Mouse (Mus musculus): ENCODE results near the gene Myo7a. TPM values are rescaled to one million over a fixed set of nuclear protein-coding genes. Genes with fewer than 3 reads are reported as not detected.

Myo7a gene
- polyA plus RNA-seq (2015; fragmentation: Nextera tagmentation; extraction: Ambion mirVana), result 10.5 and 23.1 TPM in 2 replicates

DNA sequence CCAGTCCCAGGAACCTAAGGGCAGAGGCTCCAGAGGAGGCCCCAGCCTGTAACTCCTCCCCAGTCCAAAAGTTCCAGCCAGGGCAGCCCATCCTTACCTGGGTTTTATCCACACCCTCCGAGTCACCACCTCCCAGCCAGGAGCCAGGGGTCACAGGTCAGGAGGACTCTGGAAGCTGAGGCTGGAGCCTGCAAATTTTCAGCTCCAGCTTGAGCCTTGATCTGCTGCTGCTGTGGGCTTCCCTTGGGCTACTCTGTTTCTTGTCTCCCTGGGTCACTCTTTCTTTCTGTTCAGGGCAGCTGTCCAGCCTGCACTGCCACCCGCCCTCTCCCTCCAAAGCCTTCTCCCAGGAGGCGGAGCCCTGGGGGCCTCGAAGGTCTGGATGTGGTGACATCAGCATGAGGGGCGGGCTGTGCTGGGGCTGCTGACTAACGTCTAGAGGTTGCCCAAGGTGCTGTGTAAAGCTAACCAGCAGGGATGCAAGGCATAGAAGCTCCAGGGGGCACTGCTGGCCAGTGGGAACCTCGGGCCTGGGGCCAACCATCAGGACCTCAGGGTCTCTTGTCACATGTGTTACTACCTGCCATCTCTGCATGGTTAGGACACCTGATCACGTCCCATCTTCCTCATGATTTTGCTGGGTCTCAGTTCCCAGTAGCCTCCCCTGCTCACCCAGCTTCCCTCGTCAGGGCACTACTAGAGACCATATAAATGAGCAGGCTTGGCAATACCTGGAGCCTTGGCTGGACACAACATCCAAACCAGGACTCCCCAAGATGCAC lies at the start of gene Myo7a:
Gene Myo7a, minus strand, starts transcription at position 346 of the 782 bp plus-strand sequence.

DNA sequence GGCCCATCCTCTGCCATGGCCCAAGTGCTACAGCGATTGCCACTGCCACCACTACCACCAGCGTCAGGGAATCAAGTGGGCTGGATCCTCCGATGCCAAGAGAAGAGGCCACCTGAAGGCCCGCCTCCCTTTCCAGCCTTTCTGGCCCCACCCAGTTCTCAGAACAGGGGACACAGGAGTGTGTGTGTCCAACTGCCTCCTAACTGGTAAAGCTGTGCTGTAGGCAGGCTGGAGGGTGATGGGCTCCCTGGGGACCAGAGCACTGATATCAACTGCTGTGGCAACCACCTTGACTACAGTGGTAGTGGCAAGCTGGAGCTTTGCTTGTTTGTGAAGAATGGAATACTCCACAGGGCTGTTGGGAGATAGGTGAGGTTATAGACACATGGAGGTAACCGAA lies 26.1 kb upstream of the Myo7a start, which contains the start of gene Omp:
Gene Omp, minus strand, starts transcription at position 101 of the 400 bp plus-strand sequence.

Other genes with a start within 250 kb of the Myo7a start
- gene Gdpd4, start 199.6 kb downstream of the Myo7a start, polyA plus RNA-seq (2015; fragmentation: Nextera tagmentation; extraction: Ambion mirVana), result not detected in 2 replicates
- 0.41 and 0.46 TPM in 2 replicates for gene Omp, start 26.0 kb upstream of the Myo7a start, polyA plus RNA-seq (2015; fragmentation: Nextera tagmentation; extraction: Ambion mirVana)
- 6.9 and 9.7 TPM in 2 replicates for gene Capn5, start 58.8 kb upstream of the Myo7a start, polyA plus RNA-seq (2015; fragmentation: Nextera tagmentation; extraction: Ambion mirVana)
- 0.13 TPM in 1 of 2 replicates, not detected in the other for gene B3gnt6, start 80.0 kb upstream of the Myo7a start, polyA plus RNA-seq (2015; fragmentation: Nextera tagmentation; extraction: Ambion mirVana)
- 21.9 and 27.4 TPM in 2 replicates for gene Acer3, start 201.7 kb upstream of the Myo7a start, polyA plus RNA-seq (2015; fragmentation: Nextera tagmentation; extraction: Ambion mirVana)
- gene Tsku, start 241.8 kb upstream of the Myo7a start, polyA plus RNA-seq (2015; fragmentation: Nextera tagmentation; extraction: Ambion mirVana), result 6.8 and 8.9 TPM in 2 replicates

Measured in adrenal gland, postnatal 0 days (tissue).